Mouse (Mus musculus): ENCODE data around the gene Usp44. TPM values are rescaled to one million over a fixed set of nuclear protein-coding genes. Genes with fewer than 3 reads are reported as not detected.
"Not testable (repeated sequence)": the region's sequence is repeated elsewhere in the genome, so short reads cannot be mapped to it uniquely, and the experiment has no call there.

Usp44 gene
- total RNA-seq (2015): 0.09 TPM in 1 of 2 replicates, not detected in the other
- total RNA-seq (2017): 0.41 TPM in 1 of 2 replicates, not detected in the other

DNA sequence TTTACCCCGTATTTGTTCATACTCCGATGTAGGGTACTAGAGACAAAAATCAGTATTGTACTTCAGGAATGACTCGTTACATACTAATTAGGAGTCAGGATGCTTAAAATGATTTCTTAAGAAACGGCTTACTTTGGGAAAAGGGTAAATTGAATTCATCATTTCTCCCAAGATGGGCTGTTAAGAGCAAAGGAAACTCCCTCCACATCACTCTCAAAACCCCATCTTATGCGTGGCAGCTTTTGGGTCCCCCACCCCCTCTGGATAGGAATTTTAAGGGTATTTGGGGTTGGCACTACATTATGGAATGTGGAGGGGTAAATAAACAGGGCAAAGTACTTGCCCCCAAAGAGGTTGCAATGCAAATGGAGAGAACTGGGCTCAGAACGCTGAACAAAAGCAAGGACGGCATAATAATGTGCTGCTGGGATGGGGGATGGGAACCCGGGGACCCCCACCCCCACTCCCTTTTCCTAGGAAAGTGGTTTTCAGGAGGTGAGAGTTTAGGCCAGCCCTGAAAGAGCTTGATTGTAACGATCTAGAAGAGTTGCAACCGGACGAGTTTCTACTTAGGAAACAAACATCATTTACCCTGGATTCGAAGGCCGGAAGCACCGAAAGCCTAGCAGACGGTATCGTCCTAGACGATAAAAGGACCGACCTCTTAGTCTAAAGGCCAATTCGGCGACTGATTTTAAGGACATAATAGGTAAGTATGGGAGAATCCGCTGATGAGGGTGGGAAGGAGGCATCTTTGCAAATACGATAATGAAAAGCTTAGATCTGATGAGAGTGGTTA is at the start of gene Usp44:
Gene Usp44 (plus strand): TSS at position 625 of the 799 bp plus-strand sequence.
- ATAC-seq (ENCODE audit: poor library complexity, severe bottlenecking): no peak

DNA sequence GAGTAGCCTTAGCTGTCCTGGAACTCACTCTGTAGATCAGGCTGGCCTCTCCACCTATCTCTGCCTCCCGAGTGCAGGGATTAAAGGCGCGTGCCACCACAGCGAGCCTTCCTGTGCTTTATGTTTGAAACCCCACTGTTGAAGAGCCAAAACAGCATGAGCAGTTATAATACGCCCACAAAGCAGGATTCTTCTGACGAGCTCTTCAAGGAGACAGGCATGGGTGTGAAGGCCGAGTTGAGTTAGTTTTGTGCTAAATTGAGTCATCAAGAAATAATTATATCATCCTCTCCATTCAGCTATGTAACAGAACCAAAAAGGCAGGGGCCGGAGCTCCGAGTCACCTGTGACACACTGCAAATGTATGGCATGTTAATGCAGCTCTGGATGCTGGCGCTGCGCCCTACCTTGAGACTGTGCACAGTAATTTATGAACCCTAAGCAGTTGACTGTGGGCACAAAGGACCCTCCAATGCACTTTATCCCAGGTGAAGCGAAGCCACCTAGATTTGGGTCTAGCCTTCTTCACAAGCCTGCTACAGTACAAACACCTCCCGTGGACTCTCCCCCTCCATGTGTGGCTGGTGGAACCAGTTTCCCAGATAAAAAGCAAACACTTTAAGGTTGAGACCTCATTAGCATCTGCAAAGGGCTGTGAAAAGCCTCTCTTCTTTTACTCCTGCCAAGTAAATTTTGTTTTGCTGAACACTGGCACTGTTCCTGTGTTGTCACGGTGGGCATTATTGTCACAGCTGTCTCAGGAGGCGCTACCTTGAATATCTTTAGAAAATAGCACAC is 47.9 kb upstream of the Usp44 start:
- ATAC-seq (ENCODE audit: poor library complexity, severe bottlenecking): no peak

DNA sequence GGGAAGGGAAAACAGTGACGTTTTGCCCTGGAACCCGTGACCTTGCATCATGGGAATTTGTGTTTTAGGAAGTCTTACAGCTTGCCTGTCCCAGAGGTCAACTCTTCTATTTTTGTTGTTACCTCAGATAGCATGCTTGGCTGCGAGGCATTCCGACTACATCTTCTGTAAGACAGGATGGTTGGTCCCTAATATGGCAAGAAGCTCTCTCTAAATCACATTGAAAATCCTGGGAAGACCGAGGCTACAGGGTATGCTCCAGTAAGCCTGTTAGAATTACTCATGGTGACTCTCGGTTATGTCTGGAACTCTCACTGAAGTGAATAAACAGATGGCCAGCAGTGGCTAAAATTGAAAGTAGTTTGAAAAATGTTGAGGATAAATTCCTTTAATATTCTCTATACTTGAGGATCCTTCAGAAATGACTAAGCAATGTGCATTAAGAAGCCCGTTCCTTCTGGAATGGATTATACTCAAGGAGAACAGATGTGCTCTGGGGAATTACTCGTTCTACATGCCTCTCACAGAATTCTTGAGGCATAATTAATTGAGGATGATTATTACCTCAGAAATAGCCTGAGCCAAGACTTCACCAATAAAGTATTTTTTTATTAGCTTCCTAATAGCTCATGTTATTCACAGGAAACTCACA is 31.5 kb upstream of the Usp44 start:
- no peak for ATAC-seq (ENCODE audit: poor library complexity, severe bottlenecking)

DNA sequence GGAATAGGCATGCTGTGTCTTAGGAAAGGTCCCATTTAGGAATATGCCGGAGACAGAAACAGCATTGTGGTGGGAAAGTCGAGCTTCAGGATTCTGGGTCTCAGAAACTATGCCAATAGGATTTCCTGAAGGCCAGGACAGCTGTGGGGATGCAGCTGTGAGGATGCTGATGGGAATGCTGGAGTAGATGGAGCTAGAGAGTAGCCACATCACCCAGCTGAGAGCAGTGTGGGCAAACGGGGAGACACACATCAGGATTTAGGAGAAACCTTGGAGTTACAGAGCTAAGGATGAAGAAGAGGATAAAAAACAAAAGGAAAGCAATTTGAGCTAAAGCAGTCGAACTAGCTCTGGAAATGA is 31.0 kb upstream of the Usp44 start:
- ATAC-seq (ENCODE audit: poor library complexity, severe bottlenecking): no peak

GRCm38 (mm10) chr10:93800895-93801294 is 30.5 kb upstream of the Usp44 start:
- no peak for ATAC-seq (ENCODE audit: poor library complexity, severe bottlenecking)

GRCm38 (mm10) chr10:93803199-93803598 is 28.2 kb upstream of the Usp44 start:
- ATAC-seq (ENCODE audit: poor library complexity, severe bottlenecking): no peak

- ATAC-seq (ENCODE audit: poor library complexity, severe bottlenecking): not testable (repeated sequence)
These were observed 21.9 kb upstream of the Usp44 start for GRCm38 (mm10) chr10:93809438-93809837.

- ATAC-seq (ENCODE audit: poor library complexity, severe bottlenecking): no peak
These were observed 20.7 kb upstream of the Usp44 start for GRCm38 (mm10) chr10:93810590-93811185.

DNA sequence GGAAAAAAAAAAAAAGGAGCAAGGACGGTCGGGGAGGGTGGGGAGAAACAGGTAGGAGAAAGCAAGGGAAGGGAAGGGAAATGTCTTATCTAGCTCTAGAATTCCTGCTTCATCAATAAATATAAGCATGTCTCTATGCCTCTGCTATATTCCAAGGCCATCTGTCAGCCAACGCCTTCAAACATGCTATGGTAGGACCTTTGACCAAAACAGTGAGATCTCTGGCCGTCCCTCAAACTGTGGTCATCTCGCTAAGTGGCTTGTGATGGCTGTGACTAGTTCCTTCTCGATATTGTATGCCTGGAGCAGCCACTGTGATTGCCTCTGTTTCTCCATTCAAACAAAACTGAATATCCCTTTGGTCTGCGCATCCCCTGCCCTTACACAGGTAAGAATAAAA is 19.3 kb upstream of the Usp44 start:
- ATAC-seq (ENCODE audit: poor library complexity, severe bottlenecking): no peak

GRCm38 (mm10) chr10:93812774-93813415 is 18.5 kb upstream of the Usp44 start:
- ATAC-seq (ENCODE audit: poor library complexity, severe bottlenecking): peak; percentile 56

DNA sequence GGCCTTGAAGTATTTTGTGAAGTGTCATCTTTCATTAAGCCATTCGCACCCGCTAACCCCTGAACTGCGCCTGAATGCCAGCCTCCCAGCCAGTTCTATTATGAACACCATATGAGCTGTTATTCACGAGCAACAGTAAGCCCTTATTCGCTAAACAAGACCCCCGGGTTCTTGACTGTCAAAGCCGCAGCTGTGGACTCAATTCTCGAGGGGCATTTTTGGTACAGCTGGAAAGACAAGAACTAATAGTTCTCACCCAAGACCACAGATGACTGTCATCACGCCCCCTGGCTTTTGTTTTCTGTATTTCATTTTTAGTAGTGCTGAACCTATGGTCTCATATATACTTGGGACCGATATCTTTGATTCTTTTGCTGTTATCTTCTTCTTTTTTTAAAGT is 17.6 kb upstream of the Usp44 start:
- no peak for ATAC-seq (ENCODE audit: poor library complexity, severe bottlenecking)

DNA sequence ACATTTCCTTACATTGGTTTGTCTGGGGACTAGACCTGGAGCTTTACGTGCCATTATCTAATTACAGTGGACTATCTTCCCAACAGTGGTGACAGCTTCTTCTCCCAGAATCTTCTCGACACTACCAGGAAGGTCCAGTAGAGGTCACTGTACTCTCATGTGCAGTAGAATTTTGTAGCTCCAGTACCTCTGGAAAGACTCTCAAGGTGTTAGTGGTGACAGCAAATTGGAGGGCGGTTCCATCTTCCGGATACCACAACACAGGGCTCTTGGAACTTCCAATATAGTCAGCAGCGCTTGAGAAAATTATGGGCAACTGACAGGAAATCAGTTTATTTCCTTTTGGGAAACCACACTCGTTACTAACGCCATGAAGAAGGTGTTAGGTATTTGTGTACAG is 12.7 kb upstream of the Usp44 start:
- peak; percentile 75 for ATAC-seq (ENCODE audit: poor library complexity, severe bottlenecking)

- ATAC-seq (ENCODE audit: poor library complexity, severe bottlenecking): peak; percentile 58
These were observed 1.2 kb upstream of the Usp44 start for GRCm38 (mm10) chr10:93829898-93830831.

- ATAC-seq (ENCODE audit: poor library complexity, severe bottlenecking): no peak
These were observed 597 bp downstream of the Usp44 start for GRCm38 (mm10) chr10:93831730-93832574.

GRCm38 (mm10) chr10:93832811-93833210 is 1.5 kb downstream of the Usp44 start:
- no peak for ATAC-seq (ENCODE audit: poor library complexity, severe bottlenecking)

DNA sequence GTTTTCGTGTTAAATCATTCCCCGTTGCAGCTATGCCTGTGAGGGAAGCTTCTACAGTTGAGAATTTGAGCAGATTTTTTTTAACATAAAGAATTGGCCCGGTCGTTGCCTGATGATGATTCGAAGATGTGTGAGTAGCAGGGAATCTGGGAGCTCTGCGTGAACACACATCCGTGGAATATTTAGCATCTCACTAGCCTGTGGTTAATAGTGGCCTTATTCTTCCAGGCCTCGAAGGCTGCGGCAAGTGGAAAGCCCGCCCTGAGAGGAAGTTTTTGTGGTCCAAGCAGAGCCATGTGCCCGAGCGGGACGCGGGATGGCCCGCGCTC is 2.0 kb downstream of the Usp44 start:
- ATAC-seq (ENCODE audit: poor library complexity, severe bottlenecking): no peak

DNA sequence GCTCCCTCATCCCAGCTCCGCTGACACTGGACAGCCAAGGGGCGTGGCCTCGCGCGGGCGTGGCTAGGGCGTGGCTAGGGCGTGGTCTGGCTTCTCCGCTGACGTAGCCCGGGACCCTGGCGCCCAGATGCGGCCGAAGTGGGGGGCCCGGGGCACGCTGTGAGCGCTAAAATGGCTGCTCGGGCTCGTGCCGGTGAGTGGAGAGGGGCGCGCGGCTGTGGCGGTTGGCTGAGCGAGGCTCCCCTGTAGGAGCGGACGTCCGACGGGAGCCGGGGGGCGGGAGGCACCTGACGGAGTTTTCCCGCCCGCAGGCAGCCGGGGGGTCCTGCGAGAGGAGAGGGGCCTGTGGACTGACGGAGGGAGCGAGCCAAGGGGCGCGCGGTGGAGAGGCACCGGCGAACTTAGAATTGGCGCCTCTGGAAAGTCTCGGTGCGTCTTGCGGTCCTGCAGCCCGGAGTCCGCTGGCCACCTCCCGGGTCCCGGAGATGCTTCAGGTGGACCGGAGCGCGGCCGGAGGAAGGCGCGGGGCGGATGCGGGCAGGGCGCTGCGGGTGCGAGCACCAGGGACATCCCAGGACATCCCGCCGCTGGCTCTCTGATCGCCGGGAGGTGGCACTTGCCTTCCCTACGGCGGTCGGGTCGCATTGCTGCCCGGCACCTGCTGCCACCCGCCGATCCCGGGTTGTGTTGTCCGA is 2.5 kb downstream of the Usp44 start:
- peak; percentile 83 for ATAC-seq (ENCODE audit: poor library complexity, severe bottlenecking)

GRCm38 (mm10) chr10:93834394-93834745 is 3.0 kb downstream of the Usp44 start:
- ATAC-seq (ENCODE audit: poor library complexity, severe bottlenecking): no peak
